Mouse (Mus musculus) subcutaneous adipose tissue, adult 2 months (tissue): ENCODE data around the gene Emc1. TPM values are rescaled to one million over a fixed set of nuclear protein-coding genes. Genes with fewer than 3 reads are reported as not detected.

Source experiments
- polyA plus RNA-seq: library from polyadenylated mRNA; depleted of rRNA; stranded (reverse); fragments of >200 nt; gene quantifications from 2 replicates; pipeline ENCODE4 v1.2.3, GENCODE M21; 2012; ENCODE audit warnings: low replicate concordance; rRNA removed

Gene Emc1
- polyA plus RNA-seq: 56.7 and 74.2 TPM in 2 replicates

GRCm38 (mm10) chr4:139351931-139352711 is at the start of gene Emc1, which contains the start of the genes Mrto4 and Ubr4:
TSS of gene Emc1 (plus strand) at chr4:139352587.
TSS of gene Mrto4 (minus strand) at chr4:139352576.
TSS of gene Ubr4 (plus strand) at chr4:139352609.

GRCm38 (mm10) chr4:139310171-139310898 is 42.1 kb upstream of the Emc1 start, which contains the start of the genes Pqlc2 and Akr7a5:
TSS of gene Pqlc2 (minus strand) at chr4:139310708.
TSS of gene Akr7a5 (plus strand) at chr4:139310744.

Other genes with a start within 250 kb of the Emc1 start
- gene Minos1, start 221.5 kb upstream of the Emc1 start, polyA plus RNA-seq: 75.1 and 94.2 TPM in 2 replicates
- gene Capzb, start 159.7 kb upstream of the Emc1 start, polyA plus RNA-seq: 147 and 189 TPM in 2 replicates
- 31.2 and 40.0 TPM in 2 replicates for gene Pqlc2, start 41.9 kb upstream of the Emc1 start, polyA plus RNA-seq
- 30.3 and 48.1 TPM in 2 replicates for gene Akr7a5, start 41.8 kb upstream of the Emc1 start, polyA plus RNA-seq
- gene Mrto4, start within 50 bp of the Emc1 start, polyA plus RNA-seq: 18.2 and 42.4 TPM in 2 replicates
- 186 and 189 TPM in 2 replicates for gene Ubr4, start within 50 bp of the Emc1 start, polyA plus RNA-seq
- 9.6 and 13.3 TPM in 2 replicates for gene Iffo2, start 178.0 kb downstream of the Emc1 start, polyA plus RNA-seq